Mouse (Mus musculus) lung, postnatal 0 days (tissue): Measurements from ENCODE around the gene Riox1.

Source experiments
- CTCF ChIP-seq: IDR thresholded peaks from 2 replicates; pipeline ENCODE4 v1.5.1; 2016; ENCODE audit warnings: antibody characterized with exemption, mild to moderate bottlenecking
- EP300 ChIP-seq: IDR thresholded peaks from 2 replicates; pipeline ENCODE4 v1.6.1; 2016; ENCODE audit warnings: antibody characterized with exemption, mild to moderate bottlenecking, control low read depth

DNA sequence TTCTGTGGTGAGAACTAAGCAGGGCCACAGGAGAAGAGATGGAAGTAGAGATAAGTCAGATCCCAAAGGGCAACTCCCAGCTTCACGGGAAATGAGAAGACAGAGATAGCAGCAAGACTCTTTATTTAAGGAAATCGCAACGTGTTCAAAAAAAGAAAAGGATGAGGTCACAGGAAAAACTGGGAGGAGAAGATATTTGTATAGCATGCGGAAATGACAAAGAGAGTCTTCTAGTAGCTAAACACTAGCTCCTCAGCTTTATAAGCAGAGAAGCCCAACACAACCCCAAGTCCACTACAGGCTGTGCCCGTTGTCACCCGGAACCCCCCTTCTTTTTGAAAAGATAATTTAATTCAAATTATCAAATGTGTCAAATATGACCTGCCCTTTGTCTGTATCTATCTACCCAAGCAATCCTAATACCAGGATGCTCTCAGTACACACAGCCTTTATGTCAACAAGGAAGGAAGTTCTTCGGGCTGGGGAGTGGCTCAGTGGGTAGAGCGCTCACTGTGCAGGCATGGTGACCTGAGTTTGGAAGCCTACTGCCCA is 3.1 kb upstream of the Riox1 start:
- TF ChIP-seq CTCF: no peak
- peak; percentile 97 for TF ChIP-seq EP300
